Mouse (Mus musculus) hindbrain, embryonic 13.5 days (tissue): ENCODE measurements around the gene Cuedc1. TPM values are rescaled to one million over a fixed set of nuclear protein-coding genes. Genes with fewer than 3 reads are reported as not detected.

ENCODE experiments used
- ATAC-seq: fragments of 200-750 bp; cut with Nextera tagmentation; 2 replicates; pipeline ENCODE4 v1.8.0; 2017; ENCODE audit warnings: moderate TSS enrichment; ENCODE audit not compliant: low FRiP score
- H3K27ac ChIP-seq: fragments of 300-500 bp; sonication (generic); 2 replicates; pipeline ENCODE4 v1.5.1; 2015; ENCODE audit warnings: inconsistent platforms, mild to moderate bottlenecking, moderate library complexity
- H3K27me3 ChIP-seq: fragments of 300-500 bp; sonication (generic); 2 replicates; pipeline ENCODE4 v1.6.1; 2015; ENCODE audit warnings: mild to moderate bottlenecking, inconsistent platforms
- H3K36me3 ChIP-seq: fragments of 300-500 bp; sonication (generic); 2 replicates; pipeline ENCODE4 v1.6.1; 2015; ENCODE audit warnings: mild to moderate bottlenecking, inconsistent platforms
- H3K4me1 ChIP-seq: fragments of 300-500 bp; sonication (generic); replicated peaks from 2 replicates; pipeline ENCODE4 v1.6.1; 2015; ENCODE audit warnings: inconsistent platforms
- H3K4me2 ChIP-seq: fragments of 300-500 bp; sonication (generic); 2 replicates; pipeline ENCODE4 v1.6.1; 2015; ENCODE audit warnings: inconsistent platforms, mild to moderate bottlenecking, moderate library complexity
- H3K4me3 ChIP-seq: fragments of 300-500 bp; sonication (generic); 2 replicates; pipeline ENCODE4 v1.5.1; 2015; ENCODE audit warnings: mild to moderate bottlenecking, inconsistent platforms
- H3K9ac ChIP-seq: fragments of 300-500 bp; sonication (generic); 2 replicates; pipeline ENCODE4 v1.6.1; 2015; ENCODE audit warnings: mild to moderate bottlenecking, inconsistent platforms
- H3K9me3 ChIP-seq: fragments of 300-500 bp; sonication (generic); 2 replicates; pipeline ENCODE4 v1.6.1; 2016; ENCODE audit warnings: inconsistent platforms
- WGBS: fragments of 180-500 bp; shearing (Covaris S2); methylation state at CpG from one replicate; pipeline ENCODE4 v1.1.7; 2015; 5-methylcytosine and 5-hydroxymethylcytosine counted together
- polyA plus RNA-seq: library from polyadenylated mRNA; unstranded; fragments of >200 nt; fragmentation: Nextera tagmentation; extraction: Ambion mirVana; gene quantifications from 2 replicates; pipeline ENCODE4 v1.2.1, GENCODE M21; 2015

The Cuedc1 gene
- polyA plus RNA-seq, 1 experiment from 2014 or later, result 49.5 TPM

- 86% methylated on average over 13 of the region's 13 CpGs for WGBS
- Histone ChIP-seq H3K4me2 (no peak overlapping the region), H3K27me3 (no peaks in the 10 kb centered on the region), H3K36me3 (no peaks in the 10 kb centered on the region), H3K27ac (peak overlapping the region; percentile 78), H3K9ac (no peak overlapping the region), H3K4me1 (peaks cover 69% of the 10 kb centered on the region), H3K4me3 (no peak overlapping the region), H3K9me3 (no peaks in the 10 kb centered on the region)
- no peak for ATAC-seq
Observed at GRCm38 (mm10) chr11:88145214-88146006, 47.6 kb downstream of the Cuedc1 start.

DNA sequence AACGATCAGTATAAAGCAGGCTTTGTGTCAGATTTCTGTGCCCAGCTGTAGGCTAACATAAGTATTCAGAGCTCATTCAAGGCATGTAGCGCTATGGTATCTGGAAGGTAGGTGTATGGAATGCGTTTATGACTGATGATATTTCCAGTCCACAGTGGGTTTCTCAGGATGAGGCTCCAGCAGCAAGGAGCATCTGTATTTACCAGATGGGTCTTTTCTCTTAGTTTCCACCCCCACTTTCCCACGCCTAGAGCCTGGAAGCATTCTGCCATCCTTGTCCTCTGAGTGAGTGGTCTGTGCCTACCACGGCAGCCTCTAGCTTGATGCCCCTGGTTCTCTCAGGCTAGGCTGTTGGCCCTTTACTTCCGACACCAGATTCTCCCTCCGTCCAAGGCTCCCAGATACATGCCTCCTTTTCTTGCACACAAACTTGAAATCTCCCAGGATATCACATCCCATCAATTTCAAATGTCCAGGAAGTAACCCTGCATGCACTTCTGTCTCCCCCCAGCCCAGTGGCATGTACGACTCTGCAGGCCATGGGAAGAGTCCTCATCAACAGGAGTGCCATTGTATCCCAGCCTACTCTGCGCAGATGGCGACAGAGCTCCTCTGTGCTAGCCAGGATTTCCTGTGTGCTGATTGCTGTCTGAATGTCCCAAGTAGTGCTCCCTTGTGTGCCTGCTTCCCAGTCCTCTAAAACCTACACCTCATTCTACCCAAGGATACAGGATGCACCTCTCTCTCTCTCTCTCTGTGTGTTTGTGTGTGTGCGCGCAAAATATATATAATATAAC lies 48.6 kb downstream of the Cuedc1 start:
- peak overlapping the region; percentile 78 for H3K27ac ChIP-seq
- WGBS, result 67% methylated on average over 12 of the region's 12 CpGs
- H3K36me3 ChIP-seq, result no peaks in the 10 kb centered on the region
- H3K9ac ChIP-seq, result peak overlapping the region; percentile 24; the same call in 1 of the 2 replicates
- no peak overlapping the region for H3K4me2 ChIP-seq
- no peak for ATAC-seq
- H3K4me1 ChIP-seq, result peaks cover 63% of the 10 kb centered on the region
- H3K9me3 ChIP-seq, result no peaks in the 10 kb centered on the region
- no peak overlapping the region for H3K4me3 ChIP-seq
- no peaks in the 10 kb centered on the region for H3K27me3 ChIP-seq

DNA sequence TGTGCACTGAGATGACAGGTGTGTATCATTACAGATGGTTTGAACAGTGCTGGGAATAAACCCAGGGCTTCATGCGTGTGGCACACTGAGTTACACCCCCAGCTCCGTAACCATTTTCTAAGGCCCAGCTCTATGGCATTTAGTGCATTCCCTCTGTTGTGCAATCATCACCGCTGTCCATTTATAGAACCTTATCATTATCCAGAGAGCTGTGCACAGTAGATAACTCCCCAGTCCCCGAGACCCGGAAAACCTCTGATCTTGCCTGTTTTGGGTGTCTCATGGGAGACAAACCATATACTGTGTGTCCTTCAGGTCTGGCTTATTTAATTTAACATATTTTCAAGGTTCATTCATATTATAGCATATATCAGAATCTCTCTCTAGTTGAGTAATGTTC lies 49.5 kb downstream of the Cuedc1 start:
- Histone ChIP-seq H3K4me2 (no peak overlapping the region), H3K4me3 (no peak overlapping the region), H3K4me1 (peaks cover 62% of the 10 kb centered on the region), H3K36me3 (no peaks in the 10 kb centered on the region), H3K27me3 (no peaks in the 10 kb centered on the region), H3K9me3 (no peaks in the 10 kb centered on the region), H3K27ac (no peak overlapping the region), H3K9ac (no peak overlapping the region)
- 93% methylated on average over 5 of the region's 5 CpGs for WGBS
- no peak for ATAC-seq

GRCm38 (mm10) chr11:88148015-88148637 lies 50.3 kb downstream of the Cuedc1 start:
- 48% methylated on average over 7 of the region's 7 CpGs for WGBS
- H3K9ac ChIP-seq, result no peak overlapping the region
- H3K4me3 ChIP-seq, result no peak overlapping the region
- H3K27ac ChIP-seq, result peak overlapping the region; percentile 84
- H3K4me2 ChIP-seq, result no peak overlapping the region
- ATAC-seq, result no peak
- no peaks in the 10 kb centered on the region for H3K36me3 ChIP-seq
- peaks cover 67% of the 10 kb centered on the region for H3K4me1 ChIP-seq
- no peaks in the 10 kb centered on the region for H3K9me3 ChIP-seq
- H3K27me3 ChIP-seq, result no peaks in the 10 kb centered on the region

DNA sequence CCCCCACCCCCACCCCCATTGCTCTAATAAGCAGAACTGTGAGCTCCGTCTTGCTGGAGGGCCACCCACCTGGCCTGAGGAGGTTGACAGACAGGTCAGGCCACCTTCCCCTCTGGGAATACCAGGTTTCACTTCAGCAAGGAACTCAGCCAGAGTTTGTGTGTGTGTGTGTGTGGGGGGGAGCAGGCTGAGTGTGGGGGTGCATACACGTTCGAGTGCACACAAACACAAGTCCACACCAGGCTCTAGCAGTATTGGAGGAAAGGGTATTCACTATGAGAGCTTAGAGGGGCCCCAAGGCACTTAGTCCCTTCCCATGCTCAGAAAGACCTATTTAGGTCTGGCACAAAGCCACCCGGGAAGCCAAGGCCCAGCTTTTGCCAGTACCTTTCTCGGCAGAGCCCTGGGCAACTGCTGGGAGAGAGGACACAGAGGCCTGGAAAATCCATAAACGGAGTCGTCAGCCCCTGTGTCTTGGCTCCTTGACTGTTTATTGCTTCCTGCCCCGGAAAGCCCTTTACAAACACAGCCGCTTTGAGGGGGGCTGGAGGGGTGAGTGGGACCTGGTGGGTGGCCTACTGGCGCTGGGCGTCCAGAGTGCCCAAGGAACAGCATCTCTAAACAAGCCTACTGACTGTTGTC lies 50.9 kb downstream of the Cuedc1 start:
- Histone ChIP-seq H3K4me2 (no peak overlapping the region; the same call in 1 of the 2 replicates), H3K4me1 (peaks cover 69% of the 10 kb centered on the region), H3K4me3 (no peak overlapping the region), H3K27me3 (no peaks in the 10 kb centered on the region), H3K9ac (no peak overlapping the region; the same call in 1 of the 2 replicates), H3K27ac (peak overlapping the region; percentile 84), H3K9me3 (no peaks in the 10 kb centered on the region), H3K36me3 (no peaks in the 10 kb centered on the region)
- peak; percentile 53 for ATAC-seq
- 11% methylated on average over 11 of the region's 11 CpGs for WGBS

- Histone ChIP-seq H3K27me3 (no peaks in the 10 kb centered on the region), H3K4me1 (peaks cover 73% of the 10 kb centered on the region), H3K36me3 (no peaks in the 10 kb centered on the region), H3K4me2 (no peak overlapping the region), H3K9ac (0 out of 2 replicates have a peak overlapping the region, but pooled peaks have one; percentile 8), H3K4me3 (no peak overlapping the region), H3K27ac (peak overlapping the region; percentile 73), H3K9me3 (no peaks in the 10 kb centered on the region)
- ATAC-seq, result no peak
- WGBS, result 33% methylated on average over 7 of the region's 7 CpGs
Observed at GRCm38 (mm10) chr11:88151379-88152155, 53.7 kb downstream of the Cuedc1 start.

- Histone ChIP-seq H3K4me2 (no peak overlapping the region), H3K27ac (peak overlapping the region; percentile 62), H3K27me3 (no peaks in the 10 kb centered on the region), H3K36me3 (no peaks in the 10 kb centered on the region), H3K9ac (no peak overlapping the region), H3K4me3 (no peak overlapping the region), H3K4me1 (peaks cover 65% of the 10 kb centered on the region), H3K9me3 (no peaks in the 10 kb centered on the region)
- WGBS, result 77% methylated on average over 5 of the region's 5 CpGs
- ATAC-seq, result no peak
Observed at GRCm38 (mm10) chr11:88153880-88154279, 56.0 kb downstream of the Cuedc1 start.

DNA sequence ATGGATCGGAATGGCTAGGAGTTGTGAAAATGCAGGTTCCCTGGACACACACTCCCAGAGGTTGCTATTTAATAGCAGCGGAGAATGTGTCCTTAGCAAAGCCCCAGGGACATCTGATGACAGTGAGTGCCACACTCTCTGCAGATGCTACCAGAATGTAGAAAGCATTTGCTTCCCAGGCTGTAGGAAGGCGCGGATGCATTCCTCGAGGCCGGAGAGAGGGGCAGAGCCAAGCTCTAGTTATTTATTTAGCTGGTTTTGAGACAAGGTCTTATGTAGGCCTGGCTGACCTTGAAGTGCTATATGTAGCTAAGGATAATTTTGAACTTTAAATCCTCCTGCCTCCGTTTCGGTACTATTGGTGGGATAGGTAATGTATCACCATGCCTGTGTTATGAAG lies 56.6 kb downstream of the Cuedc1 start:
- H3K9me3 ChIP-seq, result no peaks in the 10 kb centered on the region
- ATAC-seq, result no peak
- H3K36me3 ChIP-seq, result no peaks in the 10 kb centered on the region
- no peak overlapping the region for H3K4me2 ChIP-seq
- no peaks in the 10 kb centered on the region for H3K27me3 ChIP-seq
- H3K4me3 ChIP-seq, result no peak overlapping the region
- peaks cover 65% of the 10 kb centered on the region for H3K4me1 ChIP-seq
- WGBS, result 59% methylated on average over 8 of the region's 8 CpGs
- no peak overlapping the region for H3K9ac ChIP-seq
- H3K27ac ChIP-seq, result peak overlapping the region; percentile 62

GRCm38 (mm10) chr11:88155451-88155850 lies 57.6 kb downstream of the Cuedc1 start:
- H3K27me3 ChIP-seq, result no peaks in the 10 kb centered on the region
- H3K4me3 ChIP-seq, result no peak overlapping the region
- peak overlapping the region; percentile 49 for H3K27ac ChIP-seq
- no peak for ATAC-seq
- H3K4me1 ChIP-seq, result peaks cover 75% of the 10 kb centered on the region
- WGBS, result 47% methylated on average over 3 of the region's 3 CpGs
- H3K9me3 ChIP-seq, result no peaks in the 10 kb centered on the region
- no peak overlapping the region for H3K4me2 ChIP-seq
- peak overlapping the region; percentile 51 for H3K9ac ChIP-seq
- H3K36me3 ChIP-seq, result no peaks in the 10 kb centered on the region

GRCm38 (mm10) chr11:88155998-88156397 lies 58.1 kb downstream of the Cuedc1 start:
- Histone ChIP-seq H3K4me1 (peaks cover 80% of the 10 kb centered on the region), H3K9ac (peak overlapping the region; percentile 51), H3K4me3 (no peak overlapping the region), H3K9me3 (no peaks in the 10 kb centered on the region), H3K27ac (peak overlapping the region; percentile 49), H3K36me3 (no peaks in the 10 kb centered on the region), H3K27me3 (no peaks in the 10 kb centered on the region), H3K4me2 (no peak overlapping the region)
- ATAC-seq, result no peak
- WGBS, result 64% methylated on average over 8 of the region's 8 CpGs

- Histone ChIP-seq H3K9ac (peak overlapping the region; percentile 49; the same call in 1 of the 2 replicates), H3K36me3 (no peaks in the 10 kb centered on the region), H3K27ac (peak overlapping the region; percentile 35; the same call in 1 of the 2 replicates), H3K4me2 (no peak overlapping the region), H3K4me3 (no peak overlapping the region), H3K9me3 (no peaks in the 10 kb centered on the region), H3K4me1 (peaks cover 79% of the 10 kb centered on the region), H3K27me3 (no peaks in the 10 kb centered on the region)
- WGBS, result 39% methylated on average over 2 of the region's 2 CpGs
- no peak for ATAC-seq
Observed at GRCm38 (mm10) chr11:88156403-88156802, 58.5 kb downstream of the Cuedc1 start.
